Mouse (Mus musculus) frontal cortex, postnatal 25 days (tissue): ENCODE measurements around the gene Ino80b.
A peak's percentile ranks its signal among the peaks of the same experiment; 100 is the strongest.

Source experiments
- DNase-seq, 2 experiments: peaks; one replicate each; pipeline ENCODE4 v3.0.0; 2022; ENCODE audit warnings: low spot score in 2 of 2

The Ino80b gene

GRCm38 (mm10) chr6:83117165-83117438 lies 8.1 kb downstream of the Ino80b start:
- DNase-seq, result no peak

- no peak for DNase-seq
Observed at GRCm38 (mm10) chr6:83116373-83117164, 8.7 kb downstream of the Ino80b start.

GRCm38 (mm10) chr6:83115682-83116372 lies 9.4 kb downstream of the Ino80b start:
- DNase-seq, result no peak

GRCm38 (mm10) chr6:83115011-83115671 lies 10.1 kb downstream of the Ino80b start, which contains the start of gene Mogs:
Gene Mogs, plus strand, starts transcription at chr6:83115496.
- peak; percentile 85 to 88 for DNase-seq

GRCm38 (mm10) chr6:83111510-83112136 lies 13.6 kb downstream of the Ino80b start:
- DNase-seq, result no peak

GRCm38 (mm10) chr6:83108762-83109668 lies 16.2 kb downstream of the Ino80b start, which contains the start of gene Mrpl53:
Gene Mrpl53, plus strand, starts transcription at chr6:83109040.
- DNase-seq, result peak; percentile 63 to 74

- peak in 1 of 2 experiments; percentile 62 for DNase-seq
Observed at GRCm38 (mm10) chr6:83107566-83108400, 17.4 kb downstream of the Ino80b start.

GRCm38 (mm10) chr6:83104158-83104557 lies 21.1 kb downstream of the Ino80b start:
- no peak for DNase-seq

GRCm38 (mm10) chr6:83103130-83103650 lies 22.0 kb downstream of the Ino80b start:
- DNase-seq, result no peak

- peak in 1 of 2 experiments; percentile 25 for DNase-seq
Observed at GRCm38 (mm10) chr6:83101688-83102556, 23.3 kb downstream of the Ino80b start.

- peak; percentile 78 to 80 for DNase-seq
Observed at GRCm38 (mm10) chr6:83101316-83101687, 23.9 kb downstream of the Ino80b start, which contains the start of the genes Ccdc142 and Gm42688. Gene Ccdc142, plus strand, starts transcription at chr6:83101601. Gene Gm42688, plus strand, starts transcription at chr6:83101617.

GRCm38 (mm10) chr6:83098411-83098810 lies 26.8 kb downstream of the Ino80b start:
- no peak for DNase-seq

GRCm38 (mm10) chr6:83095968-83096367 lies 29.3 kb downstream of the Ino80b start:
- no peak for DNase-seq

- DNase-seq, result no peak
Observed at GRCm38 (mm10) chr6:83092416-83093127, 32.7 kb downstream of the Ino80b start.

GRCm38 (mm10) chr6:83087926-83088260 lies 37.3 kb downstream of the Ino80b start:
- DNase-seq, result no peak

GRCm38 (mm10) chr6:83087205-83087925 lies 37.9 kb downstream of the Ino80b start:
- no peak for DNase-seq
